Mouse (Mus musculus) ES-E14 (cell line): ENCODE measurements around the gene March8.

Experiments used
- CHD2 ChIP-seq: IDR thresholded peaks from 2 replicates; pipeline ENCODE4 v1.6.1; 2014; ENCODE audit warnings: mild to moderate bottlenecking, low read depth, low read length, inconsistent platforms
- HCFC1 ChIP-seq: IDR thresholded peaks from 2 replicates; pipeline ENCODE4 v1.6.1; 2012; ENCODE audit warnings: low read length, inconsistent platforms, borderline replicate concordance; ENCODE audit not compliant: insufficient read depth
- MAFK ChIP-seq: IDR thresholded peaks from 2 replicates; pipeline ENCODE4 v1.6.1; 2014; ENCODE audit warnings: mild to moderate bottlenecking, low read depth, low read length, inconsistent platforms; ENCODE audit not compliant: insufficient read depth
- ZC3H11A ChIP-seq: IDR thresholded peaks from 2 replicates; pipeline ENCODE4 v1.6.1; 2012; ENCODE audit warnings: low read depth, mild to moderate bottlenecking, inconsistent platforms, low read length, borderline replicate concordance
- ZNF384 ChIP-seq: IDR thresholded peaks from 2 replicates; pipeline ENCODE4 v1.6.1; 2012; ENCODE audit warnings: low read depth, low read length, inconsistent platforms

DNA sequence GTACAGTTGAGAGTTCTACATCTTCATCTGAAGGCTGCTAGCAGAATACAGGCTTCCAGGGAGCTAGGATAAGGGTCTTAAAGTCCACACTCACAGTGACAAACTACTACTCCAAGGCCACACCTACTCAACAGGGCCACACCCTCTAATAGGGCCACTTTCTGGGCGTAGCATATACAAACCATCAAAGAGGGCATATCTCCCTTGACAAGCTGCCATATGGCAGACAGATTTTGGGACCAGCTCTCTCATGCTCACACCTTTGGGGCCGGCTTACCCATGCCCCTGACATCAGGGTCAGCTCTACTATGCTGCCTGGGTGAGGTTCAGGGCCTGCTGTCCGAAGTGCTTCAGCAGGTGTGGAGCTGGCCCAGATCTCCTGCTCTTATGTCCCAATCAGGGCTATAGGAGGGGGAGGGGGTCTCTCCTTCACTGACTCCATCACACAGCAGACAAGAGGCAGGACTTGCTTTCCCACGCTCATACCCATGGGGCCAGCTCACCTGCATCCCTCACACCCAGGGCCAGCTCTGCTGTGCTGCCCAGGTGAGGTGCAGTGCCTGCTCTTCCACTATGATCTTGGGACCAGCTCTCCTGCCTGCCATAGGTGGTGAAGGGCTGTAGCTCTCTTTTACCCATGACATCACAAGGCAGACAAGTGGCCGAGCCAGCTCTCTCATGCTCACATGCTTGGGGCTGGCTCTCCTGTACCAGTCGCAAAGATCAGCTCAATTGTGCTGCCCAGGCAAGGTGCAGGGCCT is 32.6 kb downstream of the March8 start:
- TF ChIP-seq HCFC1 (no peak), MAFK (no peak), CHD2 (no peak), ZC3H11A (no peak), ZNF384 (no peak)
